Mouse (Mus musculus) erythroid progenitor cell, adult 5-6 weeks (primary cell): ENCODE measurements around the gene Sdk2. TPM values are rescaled to one million over a fixed set of nuclear protein-coding genes. Genes with fewer than 3 reads are reported as not detected.

Experiments used
- ATAC-seq: replicated peaks from 2 replicates; pipeline ENCODE4 v1.8.0; 2016; ENCODE audit warnings: moderate number of reproducible peaks, mild to moderate bottlenecking, moderate TSS enrichment, inconsistent platforms; ENCODE audit not compliant: poor library complexity, low FRiP score, severe bottlenecking
- total RNA-seq, 2 experiments: library from RNA; stranded (forward) in 1 of 2; stranded (reverse) in 1 of 2; fragments of 150-400 nt in 1 of 2; fragments of 186-747, 209-891 nt in 1 of 2; gene quantifications; 2 replicates each; pipeline versions ENCODE4 v1.2.3 to v1.2.4; 2015 to 2017; ENCODE audit warnings: low replicate concordance in 2 of 2

The Sdk2 gene
- total RNA-seq, 2 experiments from 2014 or later, result 0.15 TPM; not detected in 1

DNA sequence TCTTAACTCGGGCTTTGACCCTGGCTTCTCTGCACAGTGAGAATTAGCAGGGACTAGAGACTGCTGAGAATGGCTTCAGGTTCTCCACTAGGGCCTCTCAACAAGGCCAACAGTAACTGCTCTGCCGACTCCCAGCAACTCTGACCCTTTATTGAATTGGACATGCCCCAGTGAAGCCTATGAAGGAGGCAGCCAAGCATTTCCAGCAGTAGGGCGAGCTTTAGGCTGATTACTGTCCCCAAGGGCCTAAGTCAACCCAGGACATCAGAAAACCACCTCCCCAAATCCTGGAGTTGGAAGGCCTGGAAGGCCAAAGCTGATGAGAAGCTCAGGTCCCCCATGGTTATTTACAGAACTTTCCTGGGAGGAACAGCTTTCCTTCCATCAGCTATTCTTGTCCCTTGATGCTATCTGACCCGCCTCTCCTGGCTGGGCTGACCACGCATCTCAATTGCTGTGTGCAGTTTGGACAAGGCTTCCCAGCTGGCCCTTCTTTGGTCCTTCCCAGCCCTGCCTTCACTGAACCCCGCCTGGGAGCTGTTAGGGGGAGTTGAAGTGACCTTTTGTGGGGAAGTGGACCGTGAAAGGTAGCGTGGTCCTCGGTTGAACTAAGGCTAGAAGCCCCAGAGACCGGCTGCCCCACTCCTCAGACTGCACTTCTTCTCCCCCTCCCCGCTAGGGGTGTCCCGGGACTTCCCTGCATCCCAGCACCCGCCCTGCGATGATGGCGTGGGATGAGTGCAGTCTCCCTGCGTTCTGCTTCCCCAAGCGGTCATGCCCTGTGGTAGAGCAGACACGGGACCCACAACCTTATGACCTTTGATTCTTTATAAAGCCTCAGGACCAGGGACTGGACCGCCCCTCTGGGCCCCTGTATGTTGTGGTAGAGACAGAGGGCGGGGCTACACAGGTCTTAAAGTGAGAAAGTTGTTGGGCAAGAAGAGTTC is 287.8 kb downstream of the Sdk2 start:
- no peak for ATAC-seq

DNA sequence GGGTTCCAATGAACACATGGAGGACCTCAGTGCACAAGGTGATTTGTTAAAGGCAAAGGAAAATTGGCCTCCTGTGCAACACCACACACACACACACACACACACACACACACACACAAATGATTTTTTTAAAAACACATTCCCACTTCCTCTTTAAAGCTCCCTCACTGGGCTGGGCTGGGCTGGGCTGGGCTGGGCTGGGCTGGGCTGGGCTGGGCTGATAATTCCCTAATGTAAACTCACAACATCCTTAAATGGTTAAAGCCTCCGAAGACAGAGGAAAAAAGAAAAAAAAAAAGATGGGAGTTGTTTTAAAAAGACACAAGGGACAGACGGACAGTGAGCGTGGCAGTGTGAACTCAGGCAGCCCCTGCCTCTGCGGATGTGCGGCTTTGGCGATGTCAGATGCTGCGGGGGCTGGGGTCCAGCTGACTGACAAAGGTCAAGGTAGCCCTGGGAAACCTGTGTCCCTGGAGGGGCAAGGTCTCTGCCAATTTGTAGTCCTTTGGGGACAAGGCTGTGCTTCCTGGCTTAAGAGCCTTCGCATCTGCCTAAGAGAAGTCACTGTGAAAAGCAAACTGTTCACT is 288.9 kb downstream of the Sdk2 start:
- peak; percentile 80 for ATAC-seq

DNA sequence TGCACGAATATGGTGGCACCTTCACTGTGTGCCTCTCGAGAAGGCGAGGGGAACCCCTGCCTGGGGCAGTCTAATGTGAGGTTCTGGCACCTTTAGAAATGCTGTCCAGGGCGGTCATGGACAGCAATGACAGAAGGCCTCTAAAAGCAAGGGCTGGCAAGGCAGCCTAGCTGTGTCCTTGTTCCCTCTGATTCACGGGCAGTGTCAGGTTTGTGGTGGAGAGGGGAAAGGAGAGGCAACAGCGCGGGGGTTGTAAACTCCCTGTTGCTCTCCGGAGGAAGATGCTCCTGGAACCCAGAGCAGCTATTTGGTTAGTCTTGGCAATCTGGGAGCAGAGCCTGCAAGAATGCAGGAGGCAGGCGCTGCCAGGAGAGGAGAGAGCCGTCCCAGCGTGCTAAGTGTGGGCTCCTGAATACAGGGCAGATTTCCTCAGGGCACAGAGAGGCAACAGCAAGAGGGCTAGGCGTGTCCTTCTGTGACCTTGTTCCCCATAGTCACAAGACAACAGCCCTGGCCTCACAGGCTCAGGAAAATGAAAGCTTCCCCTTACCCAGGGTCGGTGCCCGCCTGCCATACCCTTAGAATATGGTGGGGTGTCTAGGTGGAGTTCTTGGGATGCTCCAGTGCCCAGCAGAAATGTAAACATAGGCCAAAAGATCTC is 289.9 kb downstream of the Sdk2 start:
- ATAC-seq, result peak; percentile 53; the same call in 1 of the 2 replicates

DNA sequence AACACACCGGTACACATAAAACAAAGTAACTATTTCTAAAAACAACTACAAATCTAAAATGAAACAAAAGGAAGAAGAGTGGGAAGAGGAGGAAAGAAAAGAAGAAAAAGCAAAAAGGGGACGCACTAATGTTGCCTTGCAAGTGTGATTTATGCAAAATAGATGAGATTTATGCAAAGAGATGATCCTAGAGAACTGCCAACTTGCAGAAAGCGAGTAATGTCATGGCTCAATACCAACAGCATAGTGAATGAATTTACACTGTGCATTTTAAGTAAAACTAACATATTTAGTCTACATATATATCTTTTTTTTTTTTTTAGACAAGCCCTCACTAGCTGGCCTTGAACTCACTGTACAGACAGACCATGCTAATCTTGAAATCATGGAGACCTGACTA is 292.1 kb downstream of the Sdk2 start:
- ATAC-seq, result no peak

DNA sequence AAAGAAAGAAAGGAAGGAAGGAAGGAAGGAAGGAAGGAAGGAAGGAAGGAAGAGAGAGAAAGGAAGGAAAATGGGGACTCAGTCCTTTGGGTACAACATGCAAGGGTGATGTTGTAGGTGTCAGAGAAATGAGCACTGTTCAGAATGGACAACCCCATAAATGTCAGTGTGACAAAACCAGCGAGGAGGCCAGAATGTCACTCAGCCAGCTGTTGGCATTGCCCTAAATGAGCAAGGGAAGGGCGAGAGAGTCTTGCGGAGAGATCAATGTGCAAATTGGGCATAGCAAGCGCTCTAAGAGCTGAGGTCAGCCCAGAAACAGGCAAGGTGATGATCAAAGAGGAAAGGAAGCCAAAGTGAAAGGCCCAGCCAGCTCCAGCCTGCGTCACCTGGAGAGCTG is 293.7 kb downstream of the Sdk2 start:
- no peak for ATAC-seq

DNA sequence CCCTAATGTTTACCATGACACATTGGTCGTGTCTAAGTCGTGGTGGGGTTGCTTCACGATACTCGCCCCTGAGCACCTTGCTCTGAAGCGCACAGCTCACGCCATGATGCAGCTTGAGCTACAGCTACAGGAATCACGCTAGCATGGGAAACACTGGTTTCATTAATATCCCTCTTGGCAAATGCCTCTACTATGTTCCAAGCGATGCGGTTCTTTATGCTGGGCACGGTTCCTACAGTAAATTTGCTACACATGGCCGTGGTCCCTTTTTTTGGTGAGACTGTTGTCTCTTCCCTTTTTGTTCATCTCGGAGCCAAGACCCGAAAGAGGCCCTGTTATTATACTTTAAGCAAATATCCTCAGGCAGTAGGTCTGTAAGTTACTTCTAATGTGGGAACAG is 295.7 kb downstream of the Sdk2 start:
- ATAC-seq, result no peak

DNA sequence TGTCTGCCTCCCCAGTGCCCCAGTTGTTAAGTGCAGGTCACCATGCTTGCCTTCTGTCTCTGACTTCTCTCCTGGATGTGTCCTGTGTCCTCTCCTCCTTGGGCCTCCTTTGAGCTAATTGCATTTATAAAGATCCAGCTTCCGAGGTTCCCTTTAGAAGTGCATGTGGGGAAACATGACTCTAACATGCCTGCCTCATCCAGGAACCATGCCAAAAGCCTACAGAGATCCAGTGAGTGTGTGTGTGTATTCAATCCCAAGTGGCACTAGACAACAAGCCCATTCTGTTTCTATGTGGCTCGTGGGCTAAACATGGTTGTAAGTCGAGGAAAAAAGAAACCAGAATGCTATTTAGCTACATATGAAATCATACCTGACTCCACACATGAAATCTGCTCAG is 298.5 kb downstream of the Sdk2 start:
- ATAC-seq, result no peak

DNA sequence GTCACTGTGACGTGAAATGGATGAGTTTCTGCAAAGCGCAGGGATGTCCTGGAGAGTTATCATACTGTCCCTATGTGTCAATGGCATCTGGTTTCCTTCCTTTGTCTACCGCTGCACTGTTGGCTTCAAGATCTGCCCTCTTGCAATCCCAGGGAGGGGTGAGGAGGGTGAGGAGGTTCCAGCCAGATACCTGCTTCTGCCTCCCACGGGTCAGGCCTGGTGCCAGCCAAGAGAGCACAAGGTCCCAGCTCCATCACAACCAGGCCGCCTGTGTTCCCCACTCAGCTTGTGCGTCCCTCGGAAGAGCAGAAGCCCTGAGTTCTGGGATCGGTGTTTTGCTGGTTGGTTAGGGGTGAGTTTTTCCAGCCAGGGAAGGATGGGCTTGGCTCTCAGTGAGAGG is 299.6 kb downstream of the Sdk2 start:
- no peak for ATAC-seq

DNA sequence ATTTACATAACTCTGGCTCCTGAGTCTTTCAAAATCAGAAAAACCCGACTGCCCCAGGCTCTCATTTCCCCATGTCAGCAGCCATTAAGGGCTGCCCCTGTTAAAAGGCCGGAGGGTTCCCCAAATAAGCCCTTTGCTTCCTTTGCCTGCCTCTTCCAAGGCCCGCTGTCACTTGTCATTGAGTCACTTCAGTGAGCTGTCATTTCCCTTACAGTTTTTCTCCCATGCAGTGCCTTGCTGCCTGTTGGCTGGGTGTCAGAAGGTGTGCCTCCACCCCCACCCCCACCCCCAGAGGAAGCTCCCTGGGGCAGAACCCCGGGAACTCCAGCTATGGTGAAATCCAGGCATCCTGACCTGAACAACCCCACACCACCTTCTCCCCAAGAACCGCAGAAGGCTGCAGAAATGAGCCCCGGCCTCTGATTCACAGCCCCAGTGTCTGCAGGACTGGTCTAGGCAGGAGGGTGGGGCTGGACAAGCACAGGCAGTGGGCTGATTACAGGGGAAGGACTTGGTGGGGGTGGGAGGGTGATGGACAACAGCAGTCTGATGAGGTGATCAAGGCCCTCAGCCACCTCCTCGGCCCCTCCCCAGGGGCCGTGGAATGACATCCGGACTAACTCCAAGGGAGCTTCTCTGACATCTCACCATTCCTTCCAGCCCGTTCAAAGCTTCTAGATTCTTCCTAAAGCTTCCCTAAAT is 300.4 kb downstream of the Sdk2 start:
- no peak for ATAC-seq

DNA sequence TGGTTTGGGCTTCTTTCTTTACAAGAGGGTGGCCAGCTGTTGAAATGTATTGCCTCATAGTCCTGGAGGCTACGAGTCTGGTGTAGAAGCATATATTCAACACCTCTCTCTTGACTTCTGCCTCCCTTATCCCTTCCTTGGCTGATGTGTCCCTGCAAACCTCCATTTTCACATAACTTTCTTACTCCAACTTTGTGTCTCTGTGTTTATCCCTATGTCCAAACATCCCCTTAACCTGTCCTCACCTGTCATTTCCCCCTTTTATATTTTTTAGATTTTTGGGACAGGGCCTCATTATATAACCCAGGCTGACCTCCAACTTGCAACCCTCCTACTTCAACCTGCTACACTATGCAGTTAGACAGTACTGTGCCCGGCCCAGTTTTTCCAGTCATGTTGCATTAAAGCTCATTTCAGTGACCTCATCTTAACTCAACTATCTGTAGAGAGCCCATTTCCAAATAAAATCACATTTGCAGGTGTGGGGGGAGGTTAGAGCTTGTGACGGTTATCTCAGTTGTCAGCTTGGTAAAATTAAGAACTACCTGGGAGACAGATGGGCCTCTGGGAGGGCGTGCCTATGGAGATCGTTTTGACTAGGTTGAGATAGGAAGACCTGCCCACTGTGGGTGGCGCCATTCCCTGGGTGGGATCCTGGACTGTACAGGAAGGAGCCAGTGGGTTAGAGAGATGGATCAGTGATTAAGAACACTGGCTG is 302.6 kb downstream of the Sdk2 start:
- peak; percentile 61; the same call in 1 of the 2 replicates for ATAC-seq

DNA sequence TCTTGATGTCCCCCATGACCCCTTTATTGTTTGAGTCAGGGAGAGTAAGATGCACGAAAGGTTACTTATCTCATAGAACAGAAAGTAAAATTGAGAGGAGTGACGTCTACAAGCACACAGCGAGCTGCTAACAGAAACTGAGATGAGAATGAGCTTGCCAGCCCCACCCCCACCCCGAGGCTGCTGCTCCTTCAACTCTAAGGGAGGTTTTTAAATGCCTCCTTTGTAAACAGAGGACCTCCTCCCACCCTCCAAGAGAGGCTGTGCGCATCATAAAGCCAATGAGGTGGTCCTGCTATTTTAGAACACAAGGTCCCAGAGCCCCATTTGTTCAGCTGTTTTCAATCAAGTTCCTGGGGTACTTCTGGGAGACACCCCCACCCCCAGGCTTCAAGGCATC is 303.4 kb downstream of the Sdk2 start:
- ATAC-seq, result no peak

DNA sequence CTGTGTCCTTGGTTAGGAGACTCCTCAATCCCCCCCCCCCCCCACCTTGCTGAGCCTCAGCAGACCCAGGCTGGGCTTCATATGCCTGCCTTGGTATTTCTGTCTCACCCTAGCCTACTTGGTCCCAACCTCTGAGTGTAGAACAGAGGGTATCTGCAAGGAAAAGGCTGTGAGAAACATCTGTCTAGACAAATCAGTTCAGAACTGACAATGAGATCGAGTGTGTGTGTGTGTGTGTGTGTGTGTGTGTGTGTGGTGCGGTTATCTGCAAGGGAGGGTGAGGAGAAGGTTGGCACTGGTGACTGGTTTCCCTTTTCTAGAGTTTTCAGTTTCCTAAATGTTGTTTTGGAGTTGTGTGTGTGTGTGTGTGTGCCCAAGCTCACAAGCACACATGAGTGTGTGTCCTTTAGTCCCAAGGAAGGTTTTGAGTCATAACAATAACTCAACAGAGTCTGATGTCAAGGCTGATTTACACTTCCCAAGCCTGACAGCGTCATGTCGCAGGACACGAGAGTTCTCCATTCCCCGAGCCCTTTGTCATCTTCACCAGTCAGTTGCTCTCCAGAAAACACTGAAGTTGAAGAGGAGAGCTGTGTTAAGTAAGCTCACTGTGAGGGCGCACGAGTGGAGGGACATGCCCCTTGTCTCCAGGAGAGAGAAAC is 304.6 kb downstream of the Sdk2 start:
- ATAC-seq, result no peak

DNA sequence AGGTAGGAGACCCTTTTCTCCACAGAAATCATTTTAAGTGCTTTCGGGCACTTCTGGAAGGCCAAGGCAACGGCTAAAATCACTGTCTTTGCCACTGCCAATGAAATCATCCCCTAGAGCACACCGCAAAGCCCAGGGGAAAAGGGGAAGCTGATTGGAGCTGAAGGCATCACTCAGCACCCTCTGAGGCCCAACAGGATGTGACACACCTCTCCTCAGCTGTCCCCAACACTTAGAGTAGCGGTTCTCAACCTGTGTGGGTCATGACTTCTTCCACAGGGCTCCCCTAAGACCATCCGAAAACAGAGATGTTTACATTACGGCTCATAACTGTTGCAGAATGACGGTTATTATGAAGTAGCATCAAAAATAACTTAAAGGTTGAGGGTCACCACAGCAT is 305.2 kb downstream of the Sdk2 start:
- ATAC-seq, result no peak

DNA sequence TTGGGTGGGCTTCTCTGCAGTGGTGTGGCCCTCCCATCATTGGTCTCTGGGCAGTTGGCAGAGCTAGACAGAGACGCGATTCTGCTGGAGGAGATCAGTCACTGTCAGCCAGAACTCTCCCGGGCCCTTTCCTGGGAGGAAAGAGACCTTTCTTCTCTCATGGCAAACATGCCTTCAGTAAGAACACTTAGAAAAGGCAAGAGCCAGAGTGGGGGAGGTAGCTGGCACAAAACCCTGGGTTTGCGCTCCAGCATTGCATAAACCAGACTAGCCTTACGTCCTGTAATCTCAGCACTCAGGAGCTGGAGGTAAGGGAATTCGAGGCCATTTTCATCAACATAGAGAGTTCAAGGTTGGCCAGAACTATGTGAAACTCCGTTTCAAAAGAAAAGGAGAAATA is 306.4 kb downstream of the Sdk2 start:
- ATAC-seq, result no peak

DNA sequence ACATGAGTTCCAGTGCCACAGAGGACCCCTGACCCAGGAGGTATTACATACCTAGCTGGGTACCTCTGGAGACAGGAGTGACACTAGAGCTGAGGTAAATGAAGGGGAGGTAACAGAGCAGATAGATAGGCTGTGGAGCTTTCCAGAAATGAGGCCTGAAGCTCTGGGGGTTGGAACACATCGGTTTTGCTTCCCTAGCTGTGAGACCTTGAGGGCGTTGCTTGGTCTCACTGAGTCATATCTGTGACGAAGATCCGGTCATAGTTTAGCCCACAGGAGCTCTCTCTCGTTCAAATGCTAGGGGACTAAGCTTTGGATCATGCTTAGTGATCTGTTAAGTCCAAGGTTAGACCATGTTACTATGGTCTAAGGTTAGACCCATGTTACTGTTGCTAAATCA is 308.0 kb downstream of the Sdk2 start:
- ATAC-seq, result no peak

DNA sequence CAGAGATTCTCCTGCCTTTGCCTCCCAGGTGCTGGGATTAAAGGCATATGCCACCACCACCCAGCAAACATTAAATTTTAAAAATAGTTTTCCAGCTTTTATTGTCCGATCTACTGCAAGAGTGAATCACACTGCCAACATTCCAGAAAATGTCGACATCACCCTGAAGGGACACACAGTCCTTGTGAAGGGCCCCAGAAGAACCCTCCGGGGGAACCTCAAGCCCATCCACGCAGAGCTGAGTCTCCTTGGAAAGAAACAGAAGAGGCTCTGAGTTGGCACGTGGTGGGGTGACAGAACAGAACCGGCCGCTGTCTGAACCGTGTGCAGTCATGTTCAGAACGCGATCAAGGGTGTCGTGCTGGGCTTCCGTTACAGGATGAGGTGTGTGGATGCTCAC is 310.3 kb downstream of the Sdk2 start:
- no peak for ATAC-seq

DNA sequence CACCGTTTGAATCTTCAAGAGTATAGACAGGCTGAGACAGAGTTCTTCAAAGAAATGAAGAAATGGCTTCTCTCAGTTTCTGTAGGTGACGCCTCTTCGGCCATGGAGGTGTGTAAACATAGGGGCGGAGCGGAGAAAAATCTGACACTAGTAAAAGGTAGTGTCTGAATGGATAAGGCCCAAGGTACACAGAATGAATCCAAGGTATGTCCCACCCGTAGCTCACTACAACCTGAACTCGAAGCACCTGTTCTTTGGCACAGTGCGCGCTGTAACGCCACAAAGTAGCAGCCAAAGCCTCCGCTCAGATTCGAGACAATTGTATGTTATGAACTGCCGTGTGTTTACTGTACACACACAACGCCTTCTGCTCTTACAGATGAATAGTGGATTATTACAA is 311.0 kb downstream of the Sdk2 start:
- no peak for ATAC-seq

DNA sequence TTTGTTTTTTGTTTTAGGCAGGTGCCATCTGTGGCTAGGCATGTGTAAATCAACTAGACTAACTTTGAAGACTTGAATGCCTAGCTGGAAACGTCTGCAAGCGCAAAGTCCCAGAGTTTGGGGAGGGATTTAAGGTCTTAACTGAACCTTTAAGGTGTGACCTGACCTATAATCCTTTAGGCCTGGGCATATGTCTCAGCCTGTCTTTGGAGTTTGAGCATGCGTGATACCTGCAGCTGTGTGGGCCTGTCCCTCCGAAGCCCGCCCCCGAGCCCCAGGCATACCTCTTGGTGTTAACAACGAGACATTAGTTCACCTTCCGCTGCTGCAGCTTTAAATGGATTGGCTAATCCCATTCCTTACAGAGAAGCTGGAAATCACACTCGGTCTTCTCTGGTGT is 312.0 kb downstream of the Sdk2 start:
- no peak for ATAC-seq
